Mouse (Mus musculus) lung, adult 2 months (tissue): ENCODE data around the gene Il25. TPM values are rescaled to one million over a fixed set of nuclear protein-coding genes. Genes with fewer than 3 reads are reported as not detected.

ENCODE experiments used
- DNase-seq: peaks from one replicate; pipeline ENCODE4 v3.0.0; 2022
- H3K4me1 ChIP-seq: fragments of 200-500 bp; 2 replicates; pipeline ENCODE4 v1.6.1; 2011; ENCODE audit warnings: low read length; ENCODE audit not compliant: control insufficient read depth, insufficient read depth
- H3K4me3 ChIP-seq: fragments of 200-500 bp; replicated peaks from 2 replicates; pipeline ENCODE3; 2011; ENCODE audit warnings: low read depth, mild to moderate bottlenecking, control low read depth, low read length; ENCODE audit errors: extremely low read depth
- CTCF ChIP-seq: fragments of 200-500 bp; IDR thresholded peaks from 2 replicates; pipeline ENCODE4 v1.5.1; 2011; ENCODE audit warnings: mild to moderate bottlenecking, low read length, control low read depth; ENCODE audit not compliant: insufficient read depth
- POLR2A ChIP-seq: fragments of 200-500 bp; IDR thresholded peaks from 2 replicates; pipeline ENCODE4 v1.6.1; 2011; ENCODE audit warnings: low read depth, mild to moderate bottlenecking, control low read depth, low read length, borderline replicate concordance; ENCODE audit errors: extremely low read depth
- WGBS: fragments of 180-500 bp; shearing (Covaris S2); methylation state at CpG from one replicate; pipeline ENCODE4 v1.1.7; 2018; 5-methylcytosine and 5-hydroxymethylcytosine counted together
- polyA plus RNA-seq: library from polyadenylated mRNA; depleted of rRNA; stranded (reverse); fragments of >200 nt; gene quantifications from 2 replicates; pipeline ENCODE4 v1.2.3, GENCODE M21; 2012

The Il25 gene
- polyA plus RNA-seq, 1 experiment: not detected

DNA sequence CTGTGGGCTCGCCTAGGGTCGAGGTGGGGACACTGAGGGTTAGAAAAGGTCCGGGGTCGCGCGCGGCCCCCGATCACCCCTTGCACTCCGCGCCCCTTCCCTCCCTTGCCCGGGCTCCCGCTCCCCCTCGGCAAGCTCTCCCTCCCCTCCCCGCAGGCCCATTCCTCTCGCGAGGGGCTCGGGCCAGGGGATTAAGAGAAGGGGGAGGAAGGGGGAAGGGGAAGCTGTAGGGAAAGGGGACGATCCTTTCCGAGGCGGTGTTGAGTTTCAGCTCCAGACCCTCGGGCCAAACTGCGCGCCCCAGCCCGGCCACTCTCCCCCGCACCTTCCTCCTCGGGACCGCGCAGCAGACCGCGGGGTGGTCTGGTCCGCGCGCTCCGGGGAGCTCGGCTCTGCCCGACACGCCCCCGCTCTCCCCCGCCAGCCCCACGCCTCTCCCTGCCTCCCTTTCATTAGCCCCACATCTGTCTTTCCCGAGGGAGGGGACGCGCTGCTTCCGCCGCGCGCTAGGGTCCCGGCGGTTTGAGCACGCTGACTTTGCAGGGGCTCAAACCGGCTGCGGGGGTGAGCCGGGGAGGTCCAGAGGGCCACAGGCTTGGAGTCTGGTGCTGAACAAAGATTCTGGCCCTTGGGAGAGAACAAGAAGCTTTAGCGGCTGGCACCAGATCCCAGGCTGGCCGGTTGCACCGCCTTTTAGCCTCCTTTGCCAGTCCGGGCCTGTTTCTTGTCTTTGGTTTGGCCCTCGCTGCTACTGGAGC is 5.9 kb upstream of the Il25 start:
- TF ChIP-seq CTCF (no peak), POLR2A (no peak)
- under 1% methylated on average over 57 of the region's 58 CpGs for WGBS
- H3K4me1 ChIP-seq: peaks cover 5% of the 10 kb centered on the region; the same call in 1 of the 2 replicates
- peak overlapping the region; percentile 48 for H3K4me3 ChIP-seq
- DNase-seq: peak; percentile 29

GRCm38 (mm10) chr14:54927296-54927695 is 5.2 kb upstream of the Il25 start:
- no peak for DNase-seq
- no peak for TF ChIP-seq CTCF
- TF ChIP-seq POLR2A: no peak
- no peak overlapping the region for H3K4me3 ChIP-seq

GRCm38 (mm10) chr14:54929801-54930200 is 2.7 kb upstream of the Il25 start:
- Histone ChIP-seq H3K4me3 (no peak overlapping the region), H3K4me1 (peaks cover 5% of the 10 kb centered on the region; the same call in 1 of the 2 replicates)
- DNase-seq: no peak
- WGBS: 63% methylated on average over 5 of the region's 5 CpGs
- TF ChIP-seq POLR2A: no peak
- no peak for TF ChIP-seq CTCF

More at GRCm38 (mm10) chr14:54927296-54927695, 5.2 kb upstream of the Il25 start:
- H3K4me1 ChIP-seq: peaks cover 5% of the 10 kb centered on the region; the same call in 1 of the 2 replicates
- 28% methylated on average over 7 of the region's 7 CpGs for WGBS

GRCm38 (mm10) chr14:54930431-54930830 is 2.1 kb upstream of the Il25 start:
- Histone ChIP-seq H3K4me1 (peaks cover 5% of the 10 kb centered on the region; the same call in 1 of the 2 replicates), H3K4me3 (no peak overlapping the region)
- no peak for DNase-seq
- WGBS: 23% methylated on average over 2 of the region's 2 CpGs
- no peak for TF ChIP-seq POLR2A
- TF ChIP-seq CTCF: no peak

DNA sequence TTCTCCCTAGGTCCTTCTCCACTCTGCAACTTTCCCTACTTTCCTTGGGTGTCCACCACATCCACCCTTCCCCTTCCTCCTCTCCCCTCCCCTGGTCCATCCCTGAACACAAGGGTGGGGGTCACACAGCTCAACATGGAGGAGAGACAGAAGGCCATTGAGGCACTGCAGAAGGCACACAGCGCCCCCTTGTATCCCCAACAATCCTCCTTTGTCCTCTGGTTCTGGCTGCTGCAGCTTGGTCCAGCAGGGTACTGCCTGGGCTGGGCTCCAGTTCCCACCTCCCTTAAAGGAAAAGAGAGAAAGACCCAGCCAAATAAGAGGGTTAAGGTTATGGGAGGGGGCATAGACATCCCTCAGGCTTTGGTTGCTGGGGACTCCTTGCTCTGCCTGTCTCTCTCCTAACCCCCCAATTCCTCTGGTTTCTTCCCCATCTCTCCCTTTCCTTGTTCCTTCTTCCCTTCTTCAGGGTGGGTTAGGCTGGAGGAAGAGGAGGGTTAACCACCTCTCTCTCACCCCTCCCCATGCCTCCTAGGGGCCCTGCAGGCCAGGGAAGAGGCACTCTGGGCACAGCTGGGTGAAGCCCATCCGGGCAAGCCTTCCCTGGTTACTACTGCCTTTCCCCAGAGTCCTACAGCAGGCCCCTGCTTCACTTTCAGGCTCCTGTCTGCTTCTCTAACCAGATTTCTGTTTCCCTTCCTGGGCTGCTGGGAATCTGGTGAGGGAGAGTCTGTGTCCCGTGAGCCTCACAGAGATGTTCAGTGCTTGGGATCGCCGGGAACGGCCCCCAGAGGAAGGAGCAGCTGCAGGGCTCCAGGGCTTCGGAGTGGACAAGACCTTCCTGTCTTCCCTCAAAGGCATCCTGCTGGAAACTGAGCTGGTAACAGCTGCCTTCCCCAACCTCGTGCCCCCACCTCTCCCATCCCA is 3.7 kb downstream of the Il25 start, which contains the start of gene Cmtm5:
Gene Cmtm5, plus strand, starts transcription at position 358 of the 927 bp plus-strand sequence.
- H3K4me3 ChIP-seq: no peak within 1 kb of the TSS
- WGBS: 37% methylated on average over 8 of the region's 8 CpGs
- TF ChIP-seq POLR2A: no peak
- TF ChIP-seq CTCF: no peak
- H3K4me1 ChIP-seq: no peaks in the 10 kb centered on the region
- no peak for DNase-seq

- H3K4me3 ChIP-seq: no peak overlapping the region
- 43% methylated on average over 6 of the region's 6 CpGs for WGBS
- no peaks in the 10 kb centered on the region for H3K4me1 ChIP-seq
- TF ChIP-seq CTCF: no peak
- no peak for TF ChIP-seq POLR2A
- no peak for DNase-seq
Observed at GRCm38 (mm10) chr14:54936831-54937160, 4.3 kb downstream of the Il25 start.

DNA sequence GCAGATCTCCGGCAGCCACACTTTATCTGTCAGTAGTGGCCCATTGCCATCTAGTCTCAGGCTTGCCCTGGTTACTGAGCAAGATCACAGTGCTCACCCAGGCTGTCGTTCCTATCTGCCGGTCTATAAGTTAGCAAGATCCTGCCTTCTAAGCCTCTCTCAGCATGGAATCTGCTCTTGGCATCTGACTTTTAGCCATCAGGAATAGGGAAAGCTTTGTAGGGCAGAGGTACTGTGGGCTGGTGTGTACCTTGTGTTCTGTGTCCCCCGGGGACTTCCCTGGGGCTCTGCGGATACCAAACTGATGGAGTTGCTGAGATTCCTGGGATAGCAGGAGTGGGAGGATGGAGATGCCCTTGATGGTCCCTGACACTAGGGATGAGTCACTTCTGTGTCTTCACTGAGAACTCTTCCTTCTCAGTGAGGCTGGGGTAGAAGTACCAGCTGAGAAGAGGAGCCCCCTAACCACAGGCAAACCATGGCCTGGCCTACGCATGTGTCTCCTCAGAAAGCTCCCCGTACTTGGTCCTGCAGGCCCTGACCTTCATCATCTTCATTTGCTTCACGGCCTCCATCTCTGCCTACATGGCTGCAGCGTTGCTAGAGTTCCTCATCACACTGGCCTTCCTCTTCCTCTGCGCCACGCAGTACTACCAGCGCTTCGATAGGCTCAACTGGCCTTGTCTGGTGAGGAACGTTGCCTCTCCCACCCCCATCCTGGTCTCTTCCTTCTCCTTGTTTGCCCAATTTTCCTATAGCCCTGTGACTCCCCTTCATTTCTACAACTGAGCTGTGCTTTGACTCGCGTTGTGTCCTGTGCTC is 5.1 kb downstream of the Il25 start:
- 87% methylated on average over 16 of the region's 16 CpGs for WGBS
- no peak for TF ChIP-seq POLR2A
- TF ChIP-seq CTCF: no peak
- DNase-seq: no peak
- Histone ChIP-seq H3K4me1 (no peaks in the 10 kb centered on the region), H3K4me3 (no peak overlapping the region)

DNA sequence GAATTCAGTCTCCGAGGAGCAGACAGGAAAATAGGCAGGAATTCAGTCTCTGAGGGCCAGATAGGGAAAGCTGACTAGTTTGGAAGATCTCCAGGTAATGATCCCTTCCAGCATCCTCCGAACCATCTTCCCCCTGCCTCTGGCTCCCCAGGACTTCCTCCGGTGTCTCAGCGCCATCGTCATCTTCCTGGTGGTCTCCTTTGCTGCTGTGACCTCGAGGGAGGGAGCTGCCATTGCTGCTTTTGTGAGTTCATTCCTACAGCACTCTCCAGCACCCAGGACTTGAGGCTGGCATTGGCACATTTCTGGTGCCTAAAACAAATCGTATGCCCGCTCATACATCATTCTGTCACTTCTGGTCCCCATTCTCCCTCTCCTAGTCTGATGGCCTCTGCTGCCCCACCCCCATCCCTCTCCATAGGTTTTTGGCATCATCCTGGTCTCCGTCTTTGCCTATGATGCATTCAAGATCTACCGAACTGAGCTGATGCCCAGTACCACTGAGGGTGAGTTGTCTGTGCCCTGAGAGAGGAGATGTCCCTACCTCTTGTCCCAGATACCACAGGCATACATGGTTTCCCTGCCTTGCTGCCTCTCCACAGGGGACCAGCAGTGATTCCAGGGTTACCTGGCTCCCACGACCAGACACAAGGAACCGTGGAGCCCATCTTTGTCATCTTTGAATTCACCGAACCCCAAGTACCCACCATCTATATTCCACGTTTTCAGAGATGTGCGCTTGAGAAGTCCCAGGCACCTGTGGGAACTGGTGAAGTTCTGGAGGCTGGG is 6.1 kb downstream of the Il25 start:
- no peak for DNase-seq
- TF ChIP-seq POLR2A: no peak
- TF ChIP-seq CTCF: no peak
- Histone ChIP-seq H3K4me1 (no peaks in the 10 kb centered on the region), H3K4me3 (no peak overlapping the region)
- WGBS: 76% methylated on average over 15 of the region's 15 CpGs
